Mouse (Mus musculus): Measurements from ENCODE around the gene Tph2.
A peak's percentile ranks its signal among the peaks of the same experiment; 100 is the strongest.

DNA sequence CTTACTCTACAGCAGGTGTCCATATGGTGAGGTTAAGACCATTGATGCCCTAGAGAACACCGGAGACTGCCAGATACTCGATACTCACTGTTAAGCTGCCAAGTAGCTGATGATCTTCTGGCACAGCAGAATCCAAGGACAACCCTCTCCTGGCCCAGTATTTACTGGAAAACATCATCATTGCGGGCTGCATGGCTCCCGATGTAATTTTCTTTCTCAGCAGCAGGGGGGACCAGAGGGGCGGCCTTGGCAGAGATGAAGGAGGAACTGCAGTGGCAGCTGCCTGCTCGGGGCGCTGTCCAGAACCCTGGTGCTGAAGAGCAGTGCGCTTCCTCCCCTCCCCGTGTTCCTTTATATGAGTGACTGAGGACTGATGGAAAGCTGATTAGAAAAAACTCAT lies at the start of gene Tph2:
- TF ChIP-seq CTCF (IDR thresholded peaks at IDR 0.05; ENCODE audit: extremely low read depth, insufficient read depth, insufficient read length, insufficient replicate concordance) (peak; percentile 42; the same call in 1 of the 2 replicates), POLR2A (IDR thresholded peaks at IDR 0.05; ENCODE audit: low read depth, low read length) (no peak)

All from spleen, adult 2 months (tissue).